Comparison of ENCODE assay signal across 7 mouse cellular contexts in the genomic region with DNA sequence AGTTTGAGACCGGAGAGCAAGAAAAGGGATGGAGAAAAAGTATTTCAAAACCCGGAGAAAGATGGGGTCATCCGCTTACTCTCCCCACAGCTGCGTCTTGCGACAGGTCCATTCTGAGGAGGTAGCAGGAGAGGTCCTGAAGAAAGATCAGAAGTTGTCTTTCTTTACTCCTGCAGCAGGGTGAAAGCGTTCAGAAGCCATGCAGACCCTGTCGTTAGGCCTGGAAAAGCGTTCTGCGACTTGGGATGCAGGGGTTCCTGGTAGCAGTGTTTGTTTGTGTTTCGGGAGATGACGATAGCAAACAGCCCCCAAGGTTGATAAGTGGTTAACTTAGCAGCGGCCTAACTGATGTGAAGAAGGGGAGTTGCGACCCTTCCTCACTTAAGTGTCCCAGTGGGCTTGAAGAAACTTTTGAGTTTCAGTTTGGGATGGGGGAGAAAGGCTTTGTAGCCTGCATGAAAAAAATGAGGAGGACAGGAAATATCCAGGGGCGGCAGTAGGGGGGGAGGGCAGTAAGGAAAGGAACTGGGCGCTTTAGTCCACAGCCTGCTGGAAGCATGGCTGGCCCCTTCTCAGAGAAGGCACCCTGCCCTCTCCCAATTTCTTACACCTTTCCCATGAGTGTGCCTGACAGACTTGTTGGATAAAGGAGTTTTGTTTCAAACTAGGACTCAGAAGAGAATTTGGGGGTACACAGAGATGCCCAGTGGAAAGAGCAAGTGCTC. TPM values are rescaled to one million over a fixed set of nuclear protein-coding genes. Genes with fewer than 3 reads are reported as not detected.
DNase-seq lines count a peak whose midpoint lies in the region; ATAC-seq and TF ChIP-seq lines count a peak whose summit lies in the region.

No protein-coding gene starts in this region.

- peak overlapping the region; percentile 81 for H3K4me2 ChIP-seq in heart, embryonic 16.5 days (ENCODE audit: low read depth, low read length)
- H3K4me2 ChIP-seq in liver, embryonic 16.5 days (ENCODE audit: low read depth, low read length): peak overlapping the region; percentile 21

- no peaks in the 10 kb centered on the region for H3K9me3 ChIP-seq in ES-Bruce4 (replicated peaks; ENCODE audit: control insufficient read depth, insufficient read depth, low read length, poor library complexity, severe bottlenecking)
- no peaks in the 10 kb centered on the region for H3K9me3 ChIP-seq in heart, embryonic 16.5 days (replicated peaks; ENCODE audit: control insufficient read depth, low read length)
- H3K9me3 ChIP-seq in liver, embryonic 16.5 days (replicated peaks; ENCODE audit: control insufficient read depth, low read length): no peaks in the 10 kb centered on the region

- TF ChIP-seq POLR2A in ES-Bruce4 (IDR thresholded peaks at IDR 0.05; ENCODE audit: insufficient read depth, low read length): no peak

- no peak for ATAC-seq in heart, embryonic 16.5 days (replicated peaks; ENCODE audit: extremely low read depth, insufficient read depth, low FRiP score)
- no peak for ATAC-seq in liver, embryonic 16.5 days (ENCODE audit: low read depth)
- ATAC-seq in monocyte, adult 5-6 weeks (replicated peaks; ENCODE audit: insufficient number of reproducible peaks, low FRiP score, low TSS enrichment, poor library complexity, severe bottlenecking): no peak
- no peak for ATAC-seq in inflammation-experienced regulatory T-cells, adult 6 months

- H3K9ac ChIP-seq in ES-Bruce4 (ENCODE audit: low read depth, poor library complexity, severe bottlenecking): peak overlapping the region; percentile 100
- peak overlapping the region; percentile 84 for H3K9ac ChIP-seq in heart, embryonic 16.5 days (ENCODE audit: low read length)
- H3K9ac ChIP-seq in liver, embryonic 16.5 days (ENCODE audit: low read depth, low read length): no peak overlapping the region

- peak; percentile 60 for DNase-seq in 3T3-L1 (ENCODE audit: low read depth, low spot score)
- no peak for DNase-seq in thymus, postnatal 36 days

- H3K27ac ChIP-seq in ES-Bruce4 (ENCODE audit: insufficient read depth, low read length): no peak overlapping the region; the same call in 1 of the 2 replicates
- peak overlapping the region; percentile 86 for H3K27ac ChIP-seq in heart, embryonic 16.5 days (ENCODE audit: low read length)
- H3K27ac ChIP-seq in liver, embryonic 16.5 days (ENCODE audit: low read length): no peak overlapping the region

- TF ChIP-seq CTCF in ES-Bruce4 (IDR thresholded peaks at IDR 0.05; ENCODE audit: low read depth, low read length): no peak

- peak overlapping the region; percentile 63 for H3K4me3 ChIP-seq in ES-Bruce4 (ENCODE audit: low read depth, low read length)
- H3K4me3 ChIP-seq in heart, embryonic 16.5 days (ENCODE audit: low read length): peak overlapping the region; percentile 82
- H3K4me3 ChIP-seq in liver, embryonic 16.5 days (ENCODE audit: low read depth, low read length): no peak overlapping the region

- no peaks in the 10 kb centered on the region for H3K27me3 ChIP-seq in ES-Bruce4 (ENCODE audit: control insufficient read depth, insufficient read depth, low read length, poor library complexity, severe bottlenecking)
- no peaks in the 10 kb centered on the region for H3K27me3 ChIP-seq in heart, embryonic 16.5 days (ENCODE audit: control insufficient read depth, insufficient read depth, low read length)
- peaks cover 28% of the 10 kb centered on the region for H3K27me3 ChIP-seq in liver, embryonic 16.5 days (ENCODE audit: control insufficient read depth, insufficient read depth, low read depth, low read length)

- WGBS in heart, embryonic 16.5 days: 13% methylated on average over 15 of the region's 15 CpGs
- 29% methylated on average over 15 of the region's 15 CpGs for WGBS in liver, embryonic 16.5 days (ENCODE audit: insufficient replicate concordance)

- no peaks in the 10 kb centered on the region for H3K36me3 ChIP-seq in ES-Bruce4 (ENCODE audit: control insufficient read depth, insufficient read depth, low read length, poor library complexity, severe bottlenecking)
- H3K36me3 ChIP-seq in heart, embryonic 16.5 days (ENCODE audit: control insufficient read depth, insufficient read depth): no peaks in the 10 kb centered on the region
- no peaks in the 10 kb centered on the region for H3K36me3 ChIP-seq in liver, embryonic 16.5 days (ENCODE audit: control insufficient read depth, insufficient read depth)

- TF ChIP-seq EP300 in ES-Bruce4 (IDR thresholded peaks at IDR 0.05; ENCODE audit: insufficient read depth, low read depth, low read length): no peak

- peaks cover 11% of the 10 kb centered on the region for H3K4me1 ChIP-seq in ES-Bruce4 (ENCODE audit: control insufficient read depth, insufficient read depth, low read length)
- peaks cover 49% of the 10 kb centered on the region for H3K4me1 ChIP-seq in heart, embryonic 16.5 days (ENCODE audit: control insufficient read depth, insufficient read depth, low read length)
- no peaks in the 10 kb centered on the region for H3K4me1 ChIP-seq in liver, embryonic 16.5 days (ENCODE audit: control insufficient read depth, low read depth, low read length)

RNA-seq across cellular contexts. Expression of gene Msantd3, which starts 2.0 kb away (rescaled TPM):
- polyA plus RNA-seq in ES-Bruce4 (2011; ENCODE audit: insufficient read depth, insufficient read length, low read depth, missing spikeins): 29.2 and 34.9 TPM in 2 replicates
- 20.8 and 22.8 TPM in 2 replicates for polyA plus RNA-seq in heart, embryonic 16.5 days (2015; fragmentation: Nextera tagmentation; extraction: Ambion mirVana)
- 1.4 and 1.6 TPM in 2 replicates for polyA plus RNA-seq in liver, embryonic 16.5 days (2015; fragmentation: Nextera tagmentation; extraction: Ambion mirVana)
- 2.0 to 6.0 TPM (median 2.3 TPM) in 3 replicates for total RNA-seq in monocyte, adult 5-6 weeks (2017)
- not detected for polyA plus RNA-seq in inflammation-experienced regulatory T-cells, adult 6 months (2017; shearing (Covaris generic))

RNA-seq across cellular contexts. Expression of gene Tmeff1, which starts 43.3 kb away (rescaled TPM):
- polyA plus RNA-seq in ES-Bruce4 (2011; ENCODE audit: insufficient read depth, insufficient read length, low read depth, missing spikeins): 158 and 167 TPM in 2 replicates
- polyA plus RNA-seq in heart, embryonic 16.5 days (2015; fragmentation: Nextera tagmentation; extraction: Ambion mirVana): 8.4 and 23.5 TPM in 2 replicates
- polyA plus RNA-seq in liver, embryonic 16.5 days (2015; fragmentation: Nextera tagmentation; extraction: Ambion mirVana): 0.12 and 0.18 TPM in 2 replicates
- 0.48 TPM in 1 of 3 replicates, not detected in the others for total RNA-seq in monocyte, adult 5-6 weeks (2017)
- polyA plus RNA-seq in inflammation-experienced regulatory T-cells, adult 6 months (2017; shearing (Covaris generic)): not detected
